Mouse (Mus musculus) NIH3T3 (cell line): ENCODE data around the gene Cyp2b23.
"Not testable (repeated sequence)": the region's sequence is repeated elsewhere in the genome, so short reads cannot be mapped to it uniquely, and the experiment has no call there.

Experiments
- DNase-seq: peaks from one replicate; pipeline ENCODE4 v3.0.0-alpha.2; 2012; ENCODE audit warnings: low read depth

Gene Cyp2b23

DNA sequence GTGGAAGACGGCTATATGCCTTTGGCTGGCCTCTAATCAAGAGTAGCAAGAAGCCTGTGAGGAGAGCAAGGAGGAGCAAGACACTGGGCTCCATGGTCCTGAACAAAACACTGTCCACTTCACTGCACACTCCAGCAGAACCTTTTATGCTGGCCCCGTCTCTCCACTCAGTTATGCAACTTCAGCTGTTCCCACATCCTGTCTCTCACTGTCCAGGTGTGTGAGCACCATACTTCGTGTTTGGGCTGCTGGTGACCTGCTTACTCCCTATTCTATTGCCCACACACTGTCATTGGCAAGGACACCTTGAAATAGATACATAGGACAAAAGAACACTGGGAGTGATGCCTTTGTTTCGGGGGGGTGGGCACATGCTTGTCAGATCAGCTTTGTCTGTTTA is at the start of gene Cyp2b23:
TSS of gene Cyp2b23 (minus strand) at position 101 of the 400 bp plus-strand sequence.
- DNase-seq = no peak

GRCm38 (mm10) chr7:26711061-26711460 is 24.8 kb upstream of the Cyp2b23 start:
- no peak for DNase-seq

DNA sequence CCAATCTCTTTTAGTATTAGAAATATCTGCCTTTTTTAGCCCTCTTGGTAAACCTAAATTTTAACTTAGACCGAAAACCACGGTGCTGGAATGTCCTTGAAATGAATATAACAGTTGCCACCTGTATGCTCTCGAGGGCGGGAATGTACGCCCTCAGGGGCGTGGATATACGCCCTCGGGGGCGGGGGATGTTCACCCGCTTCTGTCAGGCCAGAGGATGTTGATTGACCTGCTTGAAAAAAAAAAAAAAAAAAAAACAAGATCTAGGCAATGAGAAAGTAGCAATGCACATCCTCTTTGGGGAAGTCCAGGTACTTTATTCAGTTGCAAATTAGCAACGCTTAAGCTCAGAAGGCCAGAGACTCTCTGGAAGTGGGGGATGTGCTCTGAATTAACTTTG is 20.8 kb upstream of the Cyp2b23 start:
- no peak for DNase-seq

GRCm38 (mm10) chr7:26706191-26706590 is 20.0 kb upstream of the Cyp2b23 start:
- not testable (repeated sequence) for DNase-seq

- DNase-seq = no peak
Measured at GRCm38 (mm10) chr7:26700151-26700550, 13.9 kb upstream of the Cyp2b23 start.

- no peak for DNase-seq
Measured at GRCm38 (mm10) chr7:26685713-26686112, 524 bp downstream of the Cyp2b23 start.

- not testable (repeated sequence) for DNase-seq
Measured at GRCm38 (mm10) chr7:26667466-26667865, 18.8 kb downstream of the Cyp2b23 start.

GRCm38 (mm10) chr7:26666011-26666410 is 20.2 kb downstream of the Cyp2b23 start:
- no peak for DNase-seq

DNA sequence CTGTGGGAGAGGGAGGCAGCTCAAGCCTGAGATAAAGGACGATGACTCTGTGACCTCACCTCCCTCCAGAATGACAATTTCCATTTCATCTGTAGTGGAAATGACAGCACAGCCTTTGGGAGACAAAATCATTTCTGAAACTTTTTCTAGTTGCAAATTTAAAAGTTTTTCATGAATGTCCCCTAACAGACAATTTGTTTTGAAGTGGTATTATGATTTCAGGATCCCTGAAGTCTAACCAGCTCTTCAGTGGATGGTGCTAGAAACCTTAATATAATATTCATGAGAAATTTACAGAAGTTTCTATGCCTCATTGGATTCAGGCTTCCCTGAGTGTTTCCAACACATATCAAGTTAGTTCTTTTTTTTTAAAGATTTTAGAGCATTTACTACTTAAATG is 67.9 kb downstream of the Cyp2b23 start, which contains the start of gene Vmn1r185:
TSS of gene Vmn1r185 (minus strand) at position 101 of the 400 bp plus-strand sequence.
- DNase-seq = not testable (repeated sequence)
